Mouse (Mus musculus): ENCODE results near the gene Itgav. TPM values are rescaled to one million over a fixed set of nuclear protein-coding genes. Genes with fewer than 3 reads are reported as not detected.

Itgav gene
- polyA plus RNA-seq, 1 experiment from 2014 or later: 16.9 TPM

GRCm38 (mm10) chr2:83856236-83856635 is 132.0 kb downstream of the Itgav start:
- H3K27ac ChIP-seq: no peak overlapping the region
- no peak overlapping the region for H3K9ac ChIP-seq
- H3K4me2 ChIP-seq: no peak overlapping the region
- H3K36me3 ChIP-seq (replicated peaks): peaks cover 10% of the 10 kb centered on the region; the same call in 1 of the 2 replicates
- H3K9me3 ChIP-seq: no peaks in the 10 kb centered on the region
- H3K4me1 ChIP-seq: no peaks in the 10 kb centered on the region
- 82% methylated on average over 4 of the region's 4 CpGs for WGBS
- no peak for ATAC-seq (replicated peaks)
- H3K4me3 ChIP-seq: no peak overlapping the region
- no peaks in the 10 kb centered on the region for H3K27me3 ChIP-seq (replicated peaks)

Other genes starting within 250 kb of the Itgav start
- gene Zc3h15, start 80.0 kb upstream of the Itgav start, polyA plus RNA-seq (2015; fragmentation: Nextera tagmentation; extraction: Ambion mirVana): 153 and 175 TPM in 2 replicates
- gene Fam171b, start 88.2 kb downstream of the Itgav start, polyA plus RNA-seq (2015; fragmentation: Nextera tagmentation; extraction: Ambion mirVana): 75.9 and 82.2 TPM in 2 replicates
- not detected in 2 replicates for gene Zswim2, start 216.8 kb downstream of the Itgav start, polyA plus RNA-seq (2015; fragmentation: Nextera tagmentation; extraction: Ambion mirVana)
- gene Gm13698, start 231.3 kb downstream of the Itgav start, polyA plus RNA-seq (2015; fragmentation: Nextera tagmentation; extraction: Ambion mirVana): not detected in 2 replicates
- gene Gm13693, start 237.1 kb downstream of the Itgav start, polyA plus RNA-seq (2015; fragmentation: Nextera tagmentation; extraction: Ambion mirVana): not detected in 2 replicates
- not detected in 2 replicates for gene Gm13695, start 242.9 kb downstream of the Itgav start, polyA plus RNA-seq (2015; fragmentation: Nextera tagmentation; extraction: Ambion mirVana)
- not detected in 2 replicates for gene Gm13696, start 248.7 kb downstream of the Itgav start, polyA plus RNA-seq (2015; fragmentation: Nextera tagmentation; extraction: Ambion mirVana)

Data from midbrain, embryonic 15.5 days (tissue).